ENCODE assay signal across 13 mouse cellular contexts in the genomic region with DNA sequence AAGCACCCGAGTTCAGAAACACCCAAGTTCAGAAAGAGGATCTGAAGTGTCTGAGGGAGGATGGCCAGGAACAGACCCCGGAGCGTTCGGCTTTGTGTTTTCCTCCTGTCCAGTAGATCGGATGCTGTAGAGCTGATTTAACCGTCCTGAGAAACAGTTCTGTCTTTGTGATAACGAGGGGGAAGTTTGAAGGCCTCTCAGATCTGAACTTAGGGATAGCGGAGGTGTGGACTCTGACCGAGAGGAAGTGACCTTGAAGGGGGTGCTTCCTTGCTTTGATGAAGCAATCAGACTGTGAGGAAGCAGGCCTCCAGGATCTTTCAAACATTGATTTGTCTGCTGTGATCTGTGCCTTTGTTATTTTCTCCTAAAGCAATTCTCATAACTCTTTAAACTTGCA. TPM values are rescaled to one million over a fixed set of nuclear protein-coding genes. Genes with fewer than 3 reads are reported as not detected.
DNase-seq lines count a peak whose midpoint lies in the region; ATAC-seq lines count a peak whose summit lies in the region.
"Had no signal": no experiment of that assay in that cellular context is flagged by ENCODE, and none has a peak within 500 bp of the region (broad histone marks: within the 10 kb centered on the region; RNA-seq: fewer than 3 reads in every experiment).

No protein-coding gene starts in this region.

- DNase-seq in heart, adult 18-20 months, result no peak
- no peak for DNase-seq in lung, postnatal 10 days
- no peak for DNase-seq in intestine, embryonic 14.5 days (ENCODE audit: low spot score)
- DNase-seq in kidney, postnatal 36 days, result peak; percentile 33 to 48
- no peak for DNase-seq in thymus, postnatal 0 days (ENCODE audit: low spot score)
- DNase-seq: cerebellum, adult 11 months; left cerebral cortex, postnatal 4 days had no signal

- peak; percentile 23; the same call in 1 of the 2 replicates for ATAC-seq in heart, embryonic 16.5 days (replicated peaks; ENCODE audit: extremely low read depth, insufficient read depth, low FRiP score)
- ATAC-seq in lung, embryonic 15.5 days (ENCODE audit: borderline replicate concordance, extremely low read depth, low FRiP score, low TSS enrichment), result no peak
- no peak for ATAC-seq in intestine, embryonic 14.5 days (replicated peaks; ENCODE audit: low FRiP score, low TSS enrichment, low read depth)
- no peak for ATAC-seq in megakaryocyte-erythroid progenitor cell, adult 5-6 weeks (replicated peaks; ENCODE audit: low FRiP score, low TSS enrichment, poor library complexity, severe bottlenecking)
- ATAC-seq: Patski had no signal

- peak overlapping the region; percentile 88 for H3K27ac ChIP-seq in heart, embryonic 16.5 days (ENCODE audit: low read length)
- H3K27ac ChIP-seq in lung, embryonic 15.5 days, result peak overlapping the region; percentile 76
- H3K27ac ChIP-seq in intestine, embryonic 14.5 days (ENCODE audit: low read depth), result 0 out of 2 replicates have a peak overlapping the region, but pooled peaks have one; percentile 14
- H3K27ac ChIP-seq: layer of hippocampus, adult 2 months had no signal

- H3K27me3 ChIP-seq in heart, embryonic 16.5 days (ENCODE audit: control insufficient read depth, insufficient read depth, low read length), result no peaks in the 10 kb centered on the region
- no peaks in the 10 kb centered on the region for H3K27me3 ChIP-seq in lung, embryonic 15.5 days
- no peaks in the 10 kb centered on the region for H3K27me3 ChIP-seq in intestine, embryonic 14.5 days (replicated peaks; ENCODE audit: control insufficient read depth, insufficient read depth, low read length)
- H3K27me3 ChIP-seq: CH12.LX, Patski had no signal

- no peaks in the 10 kb centered on the region for H3K9me3 ChIP-seq in heart, embryonic 16.5 days (replicated peaks; ENCODE audit: control insufficient read depth, low read length)
- H3K9me3 ChIP-seq in lung, embryonic 15.5 days, result no peaks in the 10 kb centered on the region
- no peaks in the 10 kb centered on the region for H3K9me3 ChIP-seq in intestine, embryonic 14.5 days (ENCODE audit: control insufficient read depth, low read length)

- 20% methylated on average over 9 of the region's 9 CpGs for WGBS in heart, embryonic 16.5 days
- WGBS in lung, embryonic 15.5 days, result 28% methylated on average over 9 of the region's 9 CpGs
- 28% methylated on average over 9 of the region's 9 CpGs for WGBS in intestine, embryonic 14.5 days

- H3K9ac ChIP-seq in heart, embryonic 16.5 days (ENCODE audit: low read length), result no peak overlapping the region
- H3K9ac ChIP-seq in lung, embryonic 15.5 days, result no peak overlapping the region
- H3K9ac ChIP-seq in intestine, embryonic 14.5 days (ENCODE audit: low read length), result no peak overlapping the region

- H3K4me1 ChIP-seq in heart, embryonic 16.5 days (ENCODE audit: control insufficient read depth, insufficient read depth, low read length), result peaks cover 20% of the 10 kb centered on the region
- peaks cover 17% of the 10 kb centered on the region for H3K4me1 ChIP-seq in lung, embryonic 15.5 days
- H3K4me1 ChIP-seq in intestine, embryonic 14.5 days (replicated peaks; ENCODE audit: control insufficient read depth, insufficient read depth, low read length), result peaks cover 7% of the 10 kb centered on the region

- no peaks in the 10 kb centered on the region for H3K36me3 ChIP-seq in heart, embryonic 16.5 days (ENCODE audit: control insufficient read depth, insufficient read depth)
- H3K36me3 ChIP-seq in lung, embryonic 15.5 days, result no peaks in the 10 kb centered on the region
- H3K36me3 ChIP-seq in intestine, embryonic 14.5 days (ENCODE audit: control insufficient read depth, insufficient read depth, low read length), result no peaks in the 10 kb centered on the region

- H3K4me2 ChIP-seq in heart, embryonic 16.5 days (ENCODE audit: low read depth, low read length), result peak overlapping the region; percentile 86
- peak overlapping the region; percentile 99; the same call in 1 of the 2 replicates for H3K4me2 ChIP-seq in lung, embryonic 15.5 days
- H3K4me2 ChIP-seq in intestine, embryonic 14.5 days (ENCODE audit: low read length), result no peak overlapping the region

- no peak overlapping the region for H3K4me3 ChIP-seq in heart, embryonic 16.5 days (ENCODE audit: low read length)
- no peak overlapping the region for H3K4me3 ChIP-seq in lung, embryonic 15.5 days
- H3K4me3 ChIP-seq in intestine, embryonic 14.5 days (ENCODE audit: low read depth, low read length), result no peak overlapping the region
- H3K4me3 ChIP-seq: layer of hippocampus, adult 2 months had no signal

RNA-seq across cellular contexts. Expression of gene Esrrg, which starts 44.8 kb away (rescaled TPM):
- 23.0 and 23.5 TPM in 2 replicates for polyA plus RNA-seq in heart, embryonic 16.5 days (2015; fragmentation: Nextera tagmentation; extraction: Ambion mirVana)
- 10 to 100 TPM; 45.3 to 57.9 TPM for total RNA-seq in heart, adult 18-20 months (2021)
- polyA plus RNA-seq in lung, embryonic 15.5 days (2015; fragmentation: Nextera tagmentation; extraction: Ambion mirVana), result 0.98 and 2.1 TPM in 2 replicates
- polyA plus RNA-seq in intestine, embryonic 14.5 days (2014; fragmentation: Nextera tagmentation; extraction: Ambion mirVana), result 6.9 and 8.6 TPM in 2 replicates
- 0.33 and 0.39 TPM in 2 replicates for polyA plus RNA-seq in thymus, postnatal 0 days (2015; fragmentation: Nextera tagmentation; extraction: Ambion mirVana)
- total RNA-seq in megakaryocyte-erythroid progenitor cell, adult 5-6 weeks (2014; fragmentation: Nextera tagmentation), result not detected in 2 replicates
- total RNA-seq in megakaryocyte-erythroid progenitor cell, adult 5-6 weeks (2017), result not detected in 2 replicates
- total RNA-seq: CH12.LX had no signal

Comparison
In these comparisons a context has a peak if more than half of its experiments do, and no peak if none do; other contexts are left out.
1. H3K27ac ChIP-seq: peak in every context shown above with its lines; median percentile 88 in heart, embryonic 16.5 days; 76 in lung, embryonic 15.5 days; 14 in intestine, embryonic 14.5 days.
2. DNase-seq: peak in kidney, postnatal 36 days (2 of 2); none in heart, adult 18-20 months (0 of 2), lung, postnatal 10 days (single experiment), intestine, embryonic 14.5 days (single experiment) and thymus, postnatal 0 days (single experiment).